Comparison of ENCODE assay signal across 7 mouse cellular contexts in the genomic region with DNA sequence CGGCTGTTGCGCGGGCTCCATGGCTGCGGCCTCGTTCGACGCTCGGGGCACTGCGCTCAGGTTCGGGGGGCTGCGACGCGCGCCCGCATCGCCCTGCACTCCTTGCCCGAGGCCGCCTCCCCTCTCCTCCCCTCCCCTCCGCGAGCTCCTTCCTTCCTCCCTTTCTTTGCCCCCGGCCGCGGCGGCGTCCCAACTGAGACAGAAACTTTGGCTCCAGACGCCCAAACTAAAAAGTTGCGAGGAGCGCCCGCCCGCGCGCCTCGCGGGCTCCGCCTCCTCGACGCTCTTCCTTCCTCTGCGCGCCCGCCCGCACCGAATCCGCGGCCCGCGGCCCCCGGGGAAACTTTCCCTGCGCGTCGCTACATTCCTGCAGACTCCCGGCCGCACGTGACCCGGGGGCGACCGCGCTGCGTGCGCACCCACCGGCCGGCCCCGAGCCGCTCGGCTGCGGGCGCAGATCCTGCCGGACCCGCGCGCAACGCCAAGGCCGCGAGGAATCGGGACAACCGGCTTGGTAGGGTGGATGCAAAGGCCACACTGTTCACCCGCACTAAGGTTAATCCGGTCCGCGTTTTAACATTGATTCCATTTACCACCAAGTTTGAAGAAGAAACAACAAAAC. TPM values are rescaled to one million over a fixed set of nuclear protein-coding genes. Genes with fewer than 3 reads are reported as not detected.
DNase-seq lines count a peak whose midpoint lies in the region; ATAC-seq and TF ChIP-seq lines count a peak whose summit lies in the region.

A gene (minus strand): TSS at position 227 of the 622 bp plus-strand sequence.

- peak within 1 kb of the TSS; percentile 51 for H3K4me2 ChIP-seq in embryonic facial prominence, embryonic 15.5 days (replicated peaks)
- peak within 1 kb of the TSS; percentile 38 for H3K4me2 ChIP-seq in limb, embryonic 15.5 days
- peak within 1 kb of the TSS; percentile 93 for H3K4me2 ChIP-seq in midbrain, postnatal 0 days (ENCODE audit: low read depth, low read length, poor library complexity, severe bottlenecking)
- peak within 1 kb of the TSS; percentile 58 for H3K4me2 ChIP-seq in stomach, embryonic 15.5 days

- H3K36me3 ChIP-seq in embryonic facial prominence, embryonic 15.5 days: peaks cover 8% of the 10 kb centered on the region; the same call in 1 of the 2 replicates
- H3K36me3 ChIP-seq in heart, embryonic 10.5 days: peaks cover 20% of the 10 kb centered on the region
- peaks cover 13% of the 10 kb centered on the region for H3K36me3 ChIP-seq in limb, embryonic 15.5 days
- H3K36me3 ChIP-seq in midbrain, postnatal 0 days (ENCODE audit: insufficient read depth, low read length): no peaks in the 10 kb centered on the region
- H3K36me3 ChIP-seq in stomach, embryonic 15.5 days: peaks cover 8% of the 10 kb centered on the region; the same call in 1 of the 2 replicates

- peak within 1 kb of the TSS; percentile 24 for H3K4me3 ChIP-seq in bone marrow macrophage, adult 2 months (ENCODE audit: insufficient read depth, low read length)
- H3K4me3 ChIP-seq in embryonic facial prominence, embryonic 15.5 days (replicated peaks): peak within 1 kb of the TSS; percentile 95
- H3K4me3 ChIP-seq in heart, embryonic 10.5 days: peak within 1 kb of the TSS; percentile 96
- H3K4me3 ChIP-seq in limb, embryonic 15.5 days: peak within 1 kb of the TSS; percentile 91
- H3K4me3 ChIP-seq in midbrain, postnatal 0 days (ENCODE audit: low read depth, low read length): peak within 1 kb of the TSS; percentile 72
- H3K4me3 ChIP-seq in stomach, embryonic 15.5 days (replicated peaks): peak within 1 kb of the TSS; percentile 92

- ATAC-seq in embryonic facial prominence, embryonic 15.5 days (ENCODE audit: insufficient number of reproducible peaks, low FRiP score, low TSS enrichment, low read depth): peak; percentile 89
- ATAC-seq in limb, embryonic 15.5 days (ENCODE audit: insufficient number of reproducible peaks, low FRiP score, low TSS enrichment, low read depth): peak; percentile 85
- peak; percentile 82 for ATAC-seq in midbrain, postnatal 0 days (ENCODE audit: low FRiP score)
- peak; percentile 79 for ATAC-seq in stomach, embryonic 15.5 days (ENCODE audit: insufficient read depth, low FRiP score, low read depth)

- DNase-seq in heart, embryonic 10.5 days (ENCODE audit: low spot score): peak; percentile 88
- peak; percentile 92 for DNase-seq in kidney, adult 9 months
- DNase-seq in midbrain, postnatal 0 days (ENCODE audit: low spot score): peak; percentile 86

- no peaks in the 10 kb centered on the region for H3K4me1 ChIP-seq in bone marrow macrophage, adult 2 months (ENCODE audit: control insufficient read depth, insufficient read depth, low read length)
- peaks cover 23% of the 10 kb centered on the region for H3K4me1 ChIP-seq in embryonic facial prominence, embryonic 15.5 days
- H3K4me1 ChIP-seq in heart, embryonic 10.5 days: peaks cover 9% of the 10 kb centered on the region; the same call in 1 of the 2 replicates
- peaks cover 15% of the 10 kb centered on the region for H3K4me1 ChIP-seq in limb, embryonic 15.5 days
- 0 out of 2 replicates have a peak, but pooled peaks cover 2% of the 10 kb centered on the region for H3K4me1 ChIP-seq in midbrain, postnatal 0 days (ENCODE audit: insufficient read depth, low read length)
- peaks cover 3% of the 10 kb centered on the region; the same call in 1 of the 2 replicates for H3K4me1 ChIP-seq in stomach, embryonic 15.5 days

- H3K27me3 ChIP-seq in embryonic facial prominence, embryonic 15.5 days: no peaks in the 10 kb centered on the region
- no peaks in the 10 kb centered on the region for H3K27me3 ChIP-seq in heart, embryonic 10.5 days (ENCODE audit: insufficient read depth, poor library complexity, severe bottlenecking)
- no peaks in the 10 kb centered on the region for H3K27me3 ChIP-seq in limb, embryonic 15.5 days
- H3K27me3 ChIP-seq in midbrain, postnatal 0 days (ENCODE audit: insufficient read depth, low read length): no peaks in the 10 kb centered on the region; the same call in 1 of the 2 replicates
- no peaks in the 10 kb centered on the region for H3K27me3 ChIP-seq in stomach, embryonic 15.5 days (replicated peaks)

- TF ChIP-seq CTCF in bone marrow macrophage, adult 2 months (IDR thresholded peaks at IDR 0.05; ENCODE audit: low read depth, low read length): no peak
- TF ChIP-seq CTCF in midbrain, postnatal 0 days (IDR thresholded peaks at IDR 0.05): no peak

- peak within 1 kb of the TSS; percentile 99 for H3K9ac ChIP-seq in embryonic facial prominence, embryonic 15.5 days
- H3K9ac ChIP-seq in limb, embryonic 15.5 days: peak within 1 kb of the TSS; percentile 94
- H3K9ac ChIP-seq in midbrain, postnatal 0 days (replicated peaks; ENCODE audit: low read length, poor library complexity, severe bottlenecking): peak within 1 kb of the TSS; percentile 64
- peak within 1 kb of the TSS; percentile 97 for H3K9ac ChIP-seq in stomach, embryonic 15.5 days

- under 1% methylated on average over 78 of the region's 79 CpGs for whole genome bisulfite sequencing in embryonic facial prominence, embryonic 15.5 days
- under 1% methylated on average over 79 of the region's 79 CpGs for WGBS in heart, embryonic 10.5 days
- under 1% methylated on average over 74 of the region's 79 CpGs for WGBS in limb, embryonic 15.5 days
- WGBS in midbrain, postnatal 0 days: under 1% methylated on average over 63 of the region's 79 CpGs
- WGBS in stomach, embryonic 15.5 days: under 1% methylated on average over 69 of the region's 79 CpGs

- H3K9me3 ChIP-seq in embryonic facial prominence, embryonic 15.5 days (replicated peaks): no peaks in the 10 kb centered on the region
- no peaks in the 10 kb centered on the region for H3K9me3 ChIP-seq in heart, embryonic 10.5 days
- H3K9me3 ChIP-seq in limb, embryonic 15.5 days: no peaks in the 10 kb centered on the region
- no peaks in the 10 kb centered on the region for H3K9me3 ChIP-seq in midbrain, postnatal 0 days (ENCODE audit: low read length)
- H3K9me3 ChIP-seq in stomach, embryonic 15.5 days: no peaks in the 10 kb centered on the region

- no peak within 1 kb of the TSS for H3K27ac ChIP-seq in bone marrow macrophage, adult 2 months (ENCODE audit: insufficient read depth, low read depth, low read length)
- peak within 1 kb of the TSS; percentile 99 for H3K27ac ChIP-seq in embryonic facial prominence, embryonic 15.5 days (replicated peaks)
- peak within 1 kb of the TSS; percentile 99 for H3K27ac ChIP-seq in heart, embryonic 10.5 days
- peak within 1 kb of the TSS; percentile 99 for H3K27ac ChIP-seq in limb, embryonic 15.5 days
- peak within 1 kb of the TSS; percentile 52 for H3K27ac ChIP-seq in midbrain, postnatal 0 days (ENCODE audit: low read depth, low read length)
- H3K27ac ChIP-seq in stomach, embryonic 15.5 days: peak within 1 kb of the TSS; percentile 98

- no peak for TF ChIP-seq POLR2A in bone marrow macrophage, adult 2 months (IDR thresholded peaks at IDR 0.05; ENCODE audit: borderline replicate concordance, low read depth, low read length)

RNA-seq across cellular contexts. Expression of the gene that starts here (rescaled TPM):
- polyA plus RNA-seq in bone marrow macrophage, adult 2 months (2012; ENCODE audit: insufficient read depth, insufficient read length, missing spikeins): 0.99 TPM in 1 of 2 replicates, not detected in the other
- 49.0 and 49.2 TPM in 2 replicates for polyA plus RNA-seq in embryonic facial prominence, embryonic 15.5 days (2015; fragmentation: Nextera tagmentation; extraction: Ambion mirVana)
- 29.3 and 41.3 TPM in 2 replicates for polyA plus RNA-seq in heart, embryonic 10.5 days (2016; fragmentation: Nextera tagmentation; extraction: Ambion mirVana)
- 30.8 and 41.1 TPM in 2 replicates for polyA plus RNA-seq in limb, embryonic 15.5 days (2015; fragmentation: Nextera tagmentation; extraction: Ambion mirVana)
- 12.5 and 15.8 TPM in 2 replicates for total RNA-seq in midbrain, postnatal 0 days (2014; rRNA removed)
- 3.1 and 4.1 TPM in 2 replicates for polyA plus RNA-seq in midbrain, postnatal 0 days (2015; fragmentation: Nextera tagmentation; extraction: Ambion mirVana)
- polyA plus RNA-seq in stomach, embryonic 15.5 days (2015; fragmentation: Nextera tagmentation; extraction: Ambion mirVana): 29.4 and 29.7 TPM in 2 replicates

Comparison
In these comparisons a context has a peak if more than half of its experiments do, and no peak if none do; other contexts are left out.
1. H3K4me3 ChIP-seq: peak in every context shown above with its lines; median percentile 96 in heart, embryonic 10.5 days; 95 in embryonic facial prominence, embryonic 15.5 days; 92 in stomach, embryonic 15.5 days; 91 in limb, embryonic 15.5 days; 72 in midbrain, postnatal 0 days; 24 in bone marrow macrophage, adult 2 months.
2. H3K4me2 ChIP-seq: peak in every context shown above with its lines; median percentile 93 in midbrain, postnatal 0 days; 58 in stomach, embryonic 15.5 days; 51 in embryonic facial prominence, embryonic 15.5 days; 38 in limb, embryonic 15.5 days.